10 mouse cellular contexts compared by ENCODE assay signal in genomic region chr11:117959741-117960381, GRCm38 (mm10). TPM values are rescaled to one million over a fixed set of nuclear protein-coding genes. Genes with fewer than 3 reads are reported as not detected.
DNase-seq lines count a peak whose midpoint lies in the region; ATAC-seq lines count a peak whose summit lies in the region.
"Had no signal": no experiment of that assay in that cellular context is flagged by ENCODE, and none has a peak within 500 bp of the region (broad histone marks: within the 10 kb centered on the region; RNA-seq: fewer than 3 reads in every experiment).

No protein-coding gene starts in this region.

- H3K9me3 ChIP-seq in embryonic facial prominence, embryonic 10.5 days, result no peaks in the 10 kb centered on the region
- H3K9me3 ChIP-seq in midbrain, embryonic 11.5 days (ENCODE audit: control insufficient read depth, low read length), result no peaks in the 10 kb centered on the region
- no peaks in the 10 kb centered on the region for H3K9me3 ChIP-seq in hindbrain, embryonic 10.5 days

- H3K4me2 ChIP-seq in midbrain, embryonic 11.5 days, result no peak overlapping the region

- H3K27me3 ChIP-seq in embryonic facial prominence, embryonic 10.5 days (replicated peaks; ENCODE audit: low read depth, poor library complexity, severe bottlenecking), result peaks cover 27% of the 10 kb centered on the region
- H3K27me3 ChIP-seq in midbrain, embryonic 11.5 days (ENCODE audit: control insufficient read depth, insufficient read depth, low read length), result peaks cover 5% of the 10 kb centered on the region
- H3K27me3 ChIP-seq in hindbrain, embryonic 10.5 days (ENCODE audit: insufficient read depth, poor library complexity, severe bottlenecking), result peaks cover 38% of the 10 kb centered on the region

- no peak overlapping the region for H3K4me3 ChIP-seq in embryonic facial prominence, embryonic 10.5 days
- H3K4me3 ChIP-seq in midbrain, embryonic 11.5 days (ENCODE audit: low read depth, low read length), result no peak overlapping the region
- no peak overlapping the region for H3K4me3 ChIP-seq in hindbrain, embryonic 10.5 days

- no peaks in the 10 kb centered on the region for H3K36me3 ChIP-seq in embryonic facial prominence, embryonic 10.5 days (replicated peaks)
- H3K36me3 ChIP-seq in midbrain, embryonic 11.5 days (ENCODE audit: control insufficient read depth, insufficient read depth, low read length), result no peaks in the 10 kb centered on the region
- no peaks in the 10 kb centered on the region for H3K36me3 ChIP-seq in hindbrain, embryonic 10.5 days

- peaks cover 72% of the 10 kb centered on the region for H3K4me1 ChIP-seq in embryonic facial prominence, embryonic 10.5 days
- peaks cover 35% of the 10 kb centered on the region for H3K4me1 ChIP-seq in midbrain, embryonic 11.5 days (ENCODE audit: control insufficient read depth, insufficient read depth, low read length)
- peaks cover 72% of the 10 kb centered on the region for H3K4me1 ChIP-seq in hindbrain, embryonic 10.5 days (replicated peaks)

- peak; percentile 50 for ATAC-seq in megakaryocyte, adult 5-6 weeks (ENCODE audit: poor library complexity, severe bottlenecking)
- no peak for ATAC-seq in midbrain, embryonic 11.5 days (ENCODE audit: low FRiP score)

- WGBS in embryonic facial prominence, embryonic 10.5 days, result 55% methylated on average over 17 of the region's 17 CpGs
- WGBS in midbrain, embryonic 11.5 days, result 56% methylated on average over 17 of the region's 17 CpGs
- 52% methylated on average over 17 of the region's 17 CpGs for WGBS in hindbrain, embryonic 10.5 days

- peak overlapping the region; percentile 6 for H3K27ac ChIP-seq in embryonic facial prominence, embryonic 10.5 days (replicated peaks)
- no peak overlapping the region for H3K27ac ChIP-seq in midbrain, embryonic 11.5 days (ENCODE audit: low read depth, low read length)
- no peak overlapping the region for H3K27ac ChIP-seq in hindbrain, embryonic 10.5 days

- peak; percentile 46 for DNase-seq in layer of hippocampus, adult 11-12 months (ENCODE audit: low spot score)
- DNase-seq in layer of hippocampus, adult 8-10 months (ENCODE audit: low spot score in 2 of 2), result no peak
- peak; percentile 51 for DNase-seq in CD4-positive helper T cell, adult 2 months (ENCODE audit: low read depth, low spot score)
- DNase-seq in embryonic facial prominence, embryonic 10.5 days (ENCODE audit: low spot score), result no peak
- no peak for DNase-seq in midbrain, embryonic 11.5 days (ENCODE audit: low spot score, missing footprints)
- no peak for DNase-seq in hindbrain, embryonic 10.5 days (ENCODE audit: low spot score)
- DNase-seq: adrenal gland, postnatal 25 days; cerebellum, postnatal 14 days; midbrain, embryonic 14.5 days had no signal

- no peak overlapping the region for H3K9ac ChIP-seq in midbrain, embryonic 11.5 days (ENCODE audit: low read length)

RNA-seq across cellular contexts. Expression of gene Socs3, which starts 10.0 kb away (rescaled TPM):
- 1 to 10 TPM in 3 of 4 experiments, under 1 TPM in 1; 0.81 to 7.9 (median 3.3) TPM for total RNA-seq in layer of hippocampus, adult 8-10 months (2022)
- 13.6 and 16.7 TPM in 2 replicates for polyA plus RNA-seq in embryonic facial prominence, embryonic 10.5 days (2016; fragmentation: Nextera tagmentation; extraction: Ambion mirVana)
- total RNA-seq in megakaryocyte, adult 5-6 weeks (2015), result 2.0 and 3.1 TPM in 2 replicates
- total RNA-seq in megakaryocyte, adult 5-6 weeks (2017), result 3.2 and 5.1 TPM in 2 replicates
- polyA plus RNA-seq in midbrain, embryonic 11.5 days (2014; fragmentation: Nextera tagmentation; extraction: Ambion mirVana), result 5.5 and 5.9 TPM in 2 replicates
- 12.5 and 14.2 TPM in 2 replicates for polyA plus RNA-seq in hindbrain, embryonic 10.5 days (2016; fragmentation: Nextera tagmentation; extraction: Ambion mirVana)

RNA-seq across cellular contexts. Expression of gene Pgs1, which starts 26.2 kb away (rescaled TPM):
- 10 to 100 TPM; 71.3 to 80.4 (median 78.8) TPM for total RNA-seq in layer of hippocampus, adult 8-10 months (2022)
- 43.5 and 44.6 TPM in 2 replicates for polyA plus RNA-seq in embryonic facial prominence, embryonic 10.5 days (2016; fragmentation: Nextera tagmentation; extraction: Ambion mirVana)
- total RNA-seq in megakaryocyte, adult 5-6 weeks (2015), result 18.7 and 22.4 TPM in 2 replicates
- 26.7 and 27.2 TPM in 2 replicates for total RNA-seq in megakaryocyte, adult 5-6 weeks (2017)
- polyA plus RNA-seq in midbrain, embryonic 11.5 days (2014; fragmentation: Nextera tagmentation; extraction: Ambion mirVana), result 40.2 and 42.7 TPM in 2 replicates
- polyA plus RNA-seq in hindbrain, embryonic 10.5 days (2016; fragmentation: Nextera tagmentation; extraction: Ambion mirVana), result 46.2 and 51.9 TPM in 2 replicates

Comparison
In these comparisons a context has a peak if more than half of its experiments do, and no peak if none do; other contexts are left out.
1. DNase-seq: peak in layer of hippocampus, adult 11-12 months (single experiment) and CD4-positive helper T cell, adult 2 months (single experiment); none in layer of hippocampus, adult 8-10 months (0 of 2), embryonic facial prominence, embryonic 10.5 days (single experiment), midbrain, embryonic 11.5 days (single experiment) and hindbrain, embryonic 10.5 days (single experiment).